Mouse (Mus musculus) ES-E14 (cell line): ENCODE results near the gene Ankrd22.

Source experiments
- CHD2 ChIP-seq: IDR thresholded peaks from 2 replicates; pipeline ENCODE4 v1.6.1; 2014; ENCODE audit warnings: mild to moderate bottlenecking, low read depth, low read length, inconsistent platforms
- HCFC1 ChIP-seq: IDR thresholded peaks from 2 replicates; pipeline ENCODE4 v1.6.1; 2012; ENCODE audit warnings: low read length, inconsistent platforms, borderline replicate concordance; ENCODE audit not compliant: insufficient read depth
- MAFK ChIP-seq: IDR thresholded peaks from 2 replicates; pipeline ENCODE4 v1.6.1; 2014; ENCODE audit warnings: mild to moderate bottlenecking, low read depth, low read length, inconsistent platforms; ENCODE audit not compliant: insufficient read depth
- ZC3H11A ChIP-seq: IDR thresholded peaks from 2 replicates; pipeline ENCODE4 v1.6.1; 2012; ENCODE audit warnings: low read depth, mild to moderate bottlenecking, inconsistent platforms, low read length, borderline replicate concordance
- ZNF384 ChIP-seq: IDR thresholded peaks from 2 replicates; pipeline ENCODE4 v1.6.1; 2012; ENCODE audit warnings: low read depth, low read length, inconsistent platforms

- no peak for TF ChIP-seq HCFC1
- no peak for TF ChIP-seq CHD2
- no peak for TF ChIP-seq MAFK
- TF ChIP-seq ZC3H11A: no peak
- TF ChIP-seq ZNF384: no peak
Observed at GRCm38 (mm10) chr19:34095381-34095780, 70.5 kb downstream of the Ankrd22 start.
